Mouse (Mus musculus) Patski (cell line): ENCODE data around the gene Tomm40l. TPM values are rescaled to one million over a fixed set of nuclear protein-coding genes. Genes with fewer than 3 reads are reported as not detected.

Source experiments
- ATAC-seq: fragments of 100-300 bp; one replicate; pipeline ENCODE4 v1.8.0; 2021
- CTCF ChIA-PET: fragments of 350-600 bp; sonication (Branson Sonifier 250); formaldehyde crosslinking; loops from one replicate; lab custom pipeline; 2022; ENCODE audit warnings: inconsistent platforms; lab: Charles Lee
- POLR2A ChIA-PET: fragments of 350-600 bp; sonication (Branson Sonifier 250); formaldehyde crosslinking; loops from one replicate; lab custom pipeline; 2022; ENCODE audit warnings: antibody characterized with exemption, inconsistent platforms; lab: Charles Lee
- DNase-seq: peaks from one replicate; pipeline ENCODE4 v3.0.0-alpha.2; 2011; ENCODE audit warnings: low read depth, low spot score
- H3K27me3 ChIP-seq: fragments of 371-371 bp; one replicate; pipeline ENCODE4 v1.5.1; 2021
- CTCF ChIP-seq: fragments of 100-300 bp; IDR thresholded peaks from one replicate; pipeline ENCODE4 v1.5.1; 2021
- in situ Hi-C: fragments of 300-500 bp; cut with MboI; formaldehyde crosslinking; loops from 3 replicates; pipeline ENCODE4 v1.11.1; 2018; ENCODE audit warnings: low pct_unique_long_range_greater_than_20kb, mixed read lengths
- polyA plus RNA-seq: library from polyadenylated mRNA; unstranded; gene quantifications from one replicate; pipeline ENCODE4 v1.2.3, GENCODE M21; 2021

The Tomm40l gene
- polyA plus RNA-seq, 1 experiment from 2014 or later: 65.5 TPM

DNA sequence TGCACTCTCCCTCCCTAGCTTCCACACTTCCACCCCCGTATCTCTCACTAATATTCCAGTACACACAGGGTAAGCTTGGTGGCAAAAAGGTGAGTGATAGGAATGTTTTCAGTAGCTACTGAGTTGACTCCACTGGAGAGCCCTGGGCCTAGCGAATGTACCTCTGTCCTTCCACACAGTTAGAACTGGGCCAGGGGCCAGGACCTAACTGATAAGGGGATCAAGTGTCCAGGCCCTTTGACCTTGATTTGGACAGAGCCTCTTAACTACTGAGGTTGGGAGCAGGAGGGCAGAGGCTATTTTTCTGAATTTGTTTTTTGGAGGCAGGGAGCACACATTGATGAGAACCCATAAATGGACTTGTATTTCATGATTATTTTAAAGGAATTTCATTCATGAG, 1.5 kb upstream of the Tomm40l start:
- no peak for TF ChIP-seq CTCF
- no peak for ATAC-seq
- POLR2A ChIA-PET: interaction anchor here (0.8 kb wide), 1 partner anchor 8 kb away, joined by 5 read pairs; no protein-coding TSS in a partner anchor
- DNase-seq: no peak
- no peaks in the 10 kb centered on the region for H3K27me3 ChIP-seq
- in situ Hi-C loops: loop anchor here (5.0 kb wide), 2 partner anchors 61 to 111 kb away; partner anchors contain the start of gene Cfap126
- CTCF ChIA-PET: interaction anchor here (1.3 kb wide), 1 partner anchor 11 kb away, joined by 4 read pairs; the partner anchor contains the start of gene Fcer1g

DNA sequence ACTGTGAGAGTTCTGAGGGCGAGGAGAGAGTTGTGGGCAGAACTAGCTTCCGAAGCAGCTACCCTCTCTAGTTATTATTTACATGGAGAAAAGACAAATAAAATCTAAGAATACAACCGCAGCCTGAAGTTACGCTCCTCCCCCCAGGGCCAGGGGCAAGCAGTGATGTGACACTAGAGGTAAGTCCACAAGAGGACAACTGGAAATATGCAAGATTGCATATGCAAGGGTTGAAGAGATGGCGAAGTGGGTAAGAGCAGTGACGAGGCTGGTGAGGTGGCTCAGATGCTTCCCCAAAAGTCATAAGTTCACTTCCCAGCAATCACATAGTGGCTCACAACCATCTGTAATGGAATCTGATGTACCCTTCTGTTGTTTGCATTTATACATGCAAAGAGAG, 854 bp upstream of the Tomm40l start:
- in situ Hi-C loops: loop anchor here (5.0 kb wide), 2 partner anchors 61 to 111 kb away; partner anchors contain the start of gene Cfap126
- no peaks in the 10 kb centered on the region for H3K27me3 ChIP-seq
- no peak for ATAC-seq
- CTCF ChIA-PET: interaction anchor here (1.3 to 1.4 kb wide), 2 partner anchors 12 to 65 kb away, joined by 3 to 4 read pairs; partner anchors contain the start of gene Fcer1g
- POLR2A ChIA-PET: interaction anchor here (0.6 to 0.8 kb wide), 3 partner anchors 9 to 29 kb away, joined by 3 to 5 read pairs (median 4); no protein-coding TSS in a partner anchor
- no peak for DNase-seq
- no peak for TF ChIP-seq CTCF

DNA sequence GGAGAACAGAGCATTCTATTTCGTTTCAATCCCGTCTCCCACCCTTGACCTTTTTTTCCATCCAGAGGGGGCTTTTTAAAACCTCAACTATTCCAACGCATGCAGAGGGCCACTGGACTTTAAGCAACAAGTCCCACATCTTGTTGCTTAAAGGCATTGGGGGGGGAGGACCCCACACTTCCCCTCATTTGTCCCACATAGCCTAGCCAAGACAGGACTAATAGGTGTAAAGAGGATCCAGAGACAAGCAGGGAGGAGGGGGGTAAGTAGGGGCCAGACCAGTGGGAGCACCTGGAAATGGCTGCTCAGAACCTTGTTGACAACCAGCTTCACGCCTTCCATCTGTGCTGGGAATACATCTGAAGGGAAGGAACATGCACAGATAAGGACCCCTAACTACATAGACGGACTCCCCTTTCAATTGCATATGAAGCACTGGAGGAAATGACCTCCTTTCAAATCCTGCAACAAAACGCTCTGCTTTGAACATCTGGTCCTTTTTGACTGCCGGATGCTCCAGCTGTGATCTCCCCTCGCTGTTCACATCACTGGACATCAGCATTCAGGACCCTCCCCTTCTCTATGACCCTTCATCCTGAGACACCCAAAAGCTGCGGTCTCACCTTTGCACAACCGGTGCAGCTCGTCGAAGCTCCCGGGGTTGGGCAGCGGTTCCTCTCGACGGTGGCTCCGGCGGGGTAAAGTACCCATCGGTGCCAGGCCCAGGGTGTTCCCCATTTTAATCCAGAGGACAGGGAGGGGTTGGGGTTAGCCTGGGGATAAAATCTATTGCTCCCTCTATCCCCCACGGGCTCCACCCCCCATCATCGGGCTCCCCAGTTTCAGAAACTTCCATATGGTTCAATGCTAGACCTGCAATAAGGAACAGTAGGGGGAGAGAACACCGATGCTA, 777 bp downstream of the Tomm40l start:
- no peak for TF ChIP-seq CTCF
- no peak for ATAC-seq
- ChIA-PET CTCF (interaction anchor here (0.7 to 3.1 kb wide), 29 partner anchors 10 to 110 kb away, joined by 3 to 28 read pairs (median 5); partner anchors contain the start of gene Ndufs2), POLR2A (interaction anchor here (0.6 to 2.0 kb wide), 6 partner anchors 13 to 60 kb away, joined by 3 to 6 read pairs (median 3); partner anchors contain the start of gene Fcer1g)
- in situ Hi-C loops: loop anchor here (5.0 kb wide), 2 partner anchors 59 to 109 kb away; partner anchors contain the start of gene Cfap126
- H3K27me3 ChIP-seq: no peaks in the 10 kb centered on the region
- DNase-seq: no peak

DNA sequence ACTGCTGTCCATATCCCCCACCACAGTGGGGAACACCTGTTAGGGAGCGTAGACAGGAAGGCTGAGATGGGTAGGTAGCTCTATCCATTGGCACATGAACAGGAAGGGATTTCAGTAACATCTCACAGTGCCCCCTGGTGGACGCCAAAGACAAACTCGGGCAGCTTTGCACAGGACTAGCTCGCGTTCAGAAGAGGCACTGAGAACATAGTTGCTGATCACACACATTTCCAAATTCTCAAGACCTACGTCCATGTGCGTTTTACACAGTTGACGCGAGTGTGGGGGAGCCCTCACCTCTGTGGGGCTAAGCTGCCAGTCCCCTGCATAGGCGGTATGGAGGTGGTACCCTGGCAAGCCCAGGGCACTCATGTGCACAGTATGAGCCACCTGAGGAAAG, 1.4 kb downstream of the Tomm40l start:
- CTCF ChIA-PET: interaction anchor here (0.7 to 3.1 kb wide), 26 partner anchors 9 to 109 kb away, joined by 3 to 28 read pairs (median 5); partner anchors contain the start of gene Ndufs2
- DNase-seq (peak; percentile 48), ATAC-seq (peak; percentile 35)
- TF ChIP-seq CTCF: no peak
- H3K27me3 ChIP-seq: no peaks in the 10 kb centered on the region
- in situ Hi-C loops: loop anchor here (5.0 kb wide), 2 partner anchors 59 to 109 kb away; partner anchors contain the start of gene Cfap126
- POLR2A ChIA-PET: interaction anchor here (0.6 to 2.0 kb wide), 7 partner anchors 14 to 102 kb away, joined by 3 to 6 read pairs (median 3); partner anchors contain the start of gene Fcer1g

DNA sequence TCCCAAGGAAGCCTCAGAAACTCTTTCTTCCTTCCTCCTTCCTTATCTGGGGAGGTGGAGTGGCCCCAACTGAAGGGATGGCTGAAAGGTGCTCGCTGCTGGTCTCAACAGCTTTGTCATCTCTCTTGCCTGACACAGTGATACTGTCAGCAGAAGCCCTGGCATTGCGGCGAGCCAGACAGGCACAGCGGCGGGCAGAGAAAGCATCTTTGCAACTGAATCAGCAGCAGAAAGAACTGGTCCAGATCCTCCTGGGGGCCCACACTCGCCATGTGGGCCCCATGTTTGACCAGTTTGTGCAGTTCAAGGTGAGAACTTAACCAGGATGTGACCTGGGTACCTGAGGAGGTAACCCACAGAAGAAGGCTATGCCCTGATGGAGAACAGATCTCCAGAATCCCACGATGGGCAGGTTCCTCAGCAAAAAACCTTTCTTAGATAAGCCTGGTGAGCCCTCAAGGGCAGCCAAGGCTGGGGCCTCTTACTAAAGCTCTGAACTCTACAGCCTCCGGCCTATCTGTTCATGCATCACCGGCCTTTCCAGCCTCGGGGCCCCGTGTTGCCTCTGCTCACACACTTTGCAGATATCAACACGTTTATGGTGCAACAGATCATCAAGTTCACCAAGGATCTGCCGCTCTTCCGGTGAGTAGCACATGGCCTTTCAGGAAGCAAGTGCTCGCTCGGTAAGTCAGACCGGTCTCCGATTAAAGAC, 5.9 kb downstream of the Tomm40l start:
- no peak for DNase-seq
- ChIA-PET POLR2A (no interaction called here), CTCF (no interaction called here)
- ATAC-seq: no peak
- in situ Hi-C loops: no loop called here
- no peak for TF ChIP-seq CTCF
- H3K27me3 ChIP-seq: no peaks in the 10 kb centered on the region

DNA sequence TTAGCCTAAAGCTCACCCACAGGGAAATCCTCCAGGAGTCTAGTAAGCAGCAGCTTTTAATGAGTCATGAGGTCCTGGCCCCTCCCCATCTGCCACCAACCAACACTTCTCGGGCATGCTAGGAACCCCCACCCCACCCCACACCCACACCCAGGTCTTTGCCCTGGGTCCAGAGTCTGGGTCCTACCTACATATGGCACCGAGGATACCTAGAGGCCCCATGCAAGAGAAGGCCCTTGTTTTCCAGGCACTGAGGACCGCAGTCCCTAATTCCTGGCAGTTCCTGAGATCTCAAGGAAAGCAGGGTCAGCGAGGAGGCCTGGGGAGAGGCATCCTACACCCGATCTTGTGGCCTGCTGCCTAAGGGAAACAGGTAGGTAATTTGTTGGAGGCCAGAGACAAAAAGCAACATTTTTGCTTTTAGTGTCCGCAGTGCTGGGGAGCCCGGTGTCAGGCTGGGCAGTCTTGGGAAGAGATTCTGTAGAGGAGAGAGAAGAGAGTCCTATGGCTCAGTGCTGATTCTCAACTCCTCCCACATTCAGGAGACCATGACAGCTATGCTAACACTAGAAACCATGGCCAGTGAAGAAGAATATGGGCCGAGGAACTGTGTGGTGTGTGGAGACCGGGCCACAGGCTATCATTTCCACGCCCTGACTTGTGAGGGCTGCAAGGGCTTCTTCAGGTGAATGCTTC, 8.4 kb downstream of the Tomm40l start, which contains the start of gene Nr1i3:
Gene Nr1i3 (plus strand): TSS at position 170 of the 696 bp plus-strand sequence.
- in situ Hi-C loops: no loop called here
- no peak for TF ChIP-seq CTCF
- no peak for DNase-seq
- CTCF ChIA-PET: interaction anchor here (1.1 to 10.6 kb wide), 3 partner anchors 18 to 51 kb away, joined by 4 to 97 read pairs (median 5); partner anchors contain the start of gene Pcp4l1
- POLR2A ChIA-PET: interaction anchor here (0.6 to 1.2 kb wide), 3 partner anchors 25 to 87 kb away, joined by 3 to 4 read pairs (median 3); no protein-coding TSS in a partner anchor
- no peaks in the 10 kb centered on the region for H3K27me3 ChIP-seq
- no peak for ATAC-seq

DNA sequence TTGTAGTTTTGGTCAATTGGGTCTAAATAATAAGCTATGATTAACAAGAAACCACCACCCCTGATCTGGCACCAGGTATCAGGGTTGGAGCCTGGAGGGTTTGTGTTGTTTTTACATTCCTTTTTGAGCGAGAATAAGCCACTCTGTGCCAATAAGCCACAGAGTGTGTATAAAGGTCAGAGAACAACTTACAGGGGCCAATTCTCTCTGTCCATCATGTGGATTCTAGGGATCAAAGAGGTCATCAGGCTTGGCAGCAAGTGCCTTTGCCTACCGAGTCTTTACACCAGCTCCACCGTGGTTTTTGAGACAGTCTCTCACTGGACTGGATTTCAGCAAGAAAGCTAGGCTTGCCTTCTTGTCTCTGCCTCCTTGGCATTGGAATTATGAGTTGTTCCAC, 9.5 kb downstream of the Tomm40l start:
- TF ChIP-seq CTCF: no peak
- POLR2A ChIA-PET: interaction anchor here (0.5 to 1.3 kb wide), 3 partner anchors 10 to 431 kb away, joined by 3 to 4 read pairs (median 3); no protein-coding TSS in a partner anchor

DNA sequence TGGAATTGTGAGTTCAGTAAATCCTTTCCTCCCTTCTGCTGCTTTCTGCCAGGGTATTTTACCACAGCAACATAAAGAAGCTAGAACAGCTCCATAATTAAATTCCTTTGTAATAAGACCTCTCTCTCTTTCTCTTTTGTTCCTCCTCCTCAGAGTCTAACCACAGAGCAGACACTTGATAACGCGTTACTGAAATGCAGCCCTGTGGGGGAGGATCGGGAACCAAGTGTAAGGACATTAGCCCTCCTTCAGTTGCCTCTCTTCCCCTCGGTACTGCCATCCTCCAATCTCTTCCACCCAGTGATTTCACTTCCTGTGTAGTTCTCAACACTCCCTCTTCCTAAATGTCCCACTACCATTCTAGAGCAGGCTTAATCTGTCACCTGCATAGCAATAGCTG, 12.9 kb downstream of the Tomm40l start:
- CTCF ChIA-PET: interaction anchor here (0.6 to 10.6 kb wide), 5 partner anchors 10 to 98 kb away, joined by 3 to 97 read pairs (median 4); partner anchors contain the start of gene Pcp4l1
- POLR2A ChIA-PET: no interaction called here
- H3K27me3 ChIP-seq: no peaks in the 10 kb centered on the region
- ATAC-seq (no peak), DNase-seq (no peak)
- in situ Hi-C loops: no loop called here
- TF ChIP-seq CTCF: no peak

More for the DNA sequence above, 9.5 kb downstream of the Tomm40l start:
- in situ Hi-C loops: no loop called here
- CTCF ChIA-PET: interaction anchor here (0.7 to 10.6 kb wide), 5 partner anchors 8 to 64 kb away, joined by 3 to 97 read pairs (median 4); partner anchors contain the start of gene Pcp4l1
- ATAC-seq (no peak), DNase-seq (no peak)
- H3K27me3 ChIP-seq: no peaks in the 10 kb centered on the region
